Mouse (Mus musculus): ENCODE results near the gene Ptgfrn. TPM values are rescaled to one million over a fixed set of nuclear protein-coding genes. Genes with fewer than 3 reads are reported as not detected.

Ptgfrn gene
- total RNA-seq, 4 experiments from 2014 or later: 17.2 to 21.1 (median 19.8) TPM

DNA sequence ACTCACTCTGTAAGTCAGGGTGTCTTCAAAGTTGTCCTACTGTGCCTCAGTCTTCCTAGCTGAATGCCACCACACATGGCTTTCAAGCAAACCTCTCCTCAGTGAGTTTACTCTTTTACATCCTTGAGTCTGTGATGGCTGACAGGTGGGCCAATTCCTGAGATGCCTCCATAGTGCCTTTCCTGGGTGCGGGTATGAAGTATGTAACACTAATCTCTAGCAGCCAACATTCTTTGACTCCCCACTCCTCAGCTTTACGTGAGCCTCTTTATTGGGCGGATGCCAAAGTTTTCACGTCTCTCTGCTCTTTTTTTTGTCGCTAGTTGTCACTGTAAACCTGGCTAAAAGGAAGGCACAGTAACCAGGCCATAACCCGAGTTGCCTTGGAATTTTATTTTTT lies 104.7 kb downstream of the Ptgfrn start:
- no peak for DNase-seq (ENCODE audit: low spot score)

DNA sequence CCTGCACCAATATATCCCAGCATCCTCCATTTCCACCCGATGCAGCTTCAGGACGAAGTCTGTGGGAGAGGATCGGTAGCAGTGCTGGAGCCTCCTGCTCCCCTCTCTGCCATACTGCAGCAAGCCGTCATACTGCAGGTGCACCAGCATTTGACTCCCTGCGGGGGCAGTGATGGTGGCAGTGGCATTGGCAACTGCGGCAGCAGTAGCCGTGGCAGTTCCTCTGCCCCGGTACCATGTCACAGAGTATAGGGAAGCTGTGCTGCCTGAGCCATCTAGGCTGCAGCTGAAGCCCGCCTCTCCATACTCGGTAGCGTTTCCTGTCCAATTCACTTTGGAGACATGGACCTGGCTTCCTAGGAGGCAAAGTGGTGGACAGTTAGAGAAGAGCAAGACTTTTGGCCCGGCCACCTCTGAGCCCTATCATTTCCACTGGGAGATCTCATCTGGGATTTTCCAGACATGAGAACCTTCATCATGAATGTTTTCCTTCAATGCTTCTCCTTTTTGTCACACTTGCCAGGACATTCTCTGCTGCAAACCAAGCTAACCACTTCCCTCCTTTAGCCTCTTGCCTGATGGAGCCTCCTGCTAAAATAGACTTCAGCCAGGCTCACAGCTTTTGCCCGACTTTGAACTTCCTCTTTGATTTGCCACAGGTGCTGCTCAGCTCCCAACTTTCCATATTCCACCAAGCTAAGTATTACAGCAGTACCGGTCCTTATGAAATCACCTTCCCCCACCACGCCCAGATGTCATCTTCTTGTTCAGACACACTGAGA lies 106.3 kb downstream of the Ptgfrn start:
- no peak for DNase-seq (ENCODE audit: low spot score)

DNA sequence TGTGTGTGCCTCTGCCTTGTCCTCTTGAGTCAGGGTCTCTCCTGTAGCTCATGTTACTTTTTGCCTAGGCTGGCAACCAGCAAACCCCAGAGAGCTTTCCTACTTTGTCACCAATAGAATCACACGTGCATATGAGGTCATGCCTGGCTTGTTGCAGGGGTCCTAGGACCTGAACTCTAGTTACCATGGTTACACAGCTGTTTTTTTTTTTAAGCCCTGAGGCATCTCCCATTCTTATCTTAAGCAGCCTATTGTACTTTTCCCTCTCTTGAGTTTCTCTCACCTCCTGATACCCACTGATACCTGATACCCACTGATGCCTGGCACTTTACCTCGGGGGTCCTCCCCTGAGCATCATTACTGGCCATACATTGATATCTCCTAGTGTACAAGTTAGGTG lies 110.3 kb downstream of the Ptgfrn start:
- DNase-seq (ENCODE audit: low spot score): no peak

DNA sequence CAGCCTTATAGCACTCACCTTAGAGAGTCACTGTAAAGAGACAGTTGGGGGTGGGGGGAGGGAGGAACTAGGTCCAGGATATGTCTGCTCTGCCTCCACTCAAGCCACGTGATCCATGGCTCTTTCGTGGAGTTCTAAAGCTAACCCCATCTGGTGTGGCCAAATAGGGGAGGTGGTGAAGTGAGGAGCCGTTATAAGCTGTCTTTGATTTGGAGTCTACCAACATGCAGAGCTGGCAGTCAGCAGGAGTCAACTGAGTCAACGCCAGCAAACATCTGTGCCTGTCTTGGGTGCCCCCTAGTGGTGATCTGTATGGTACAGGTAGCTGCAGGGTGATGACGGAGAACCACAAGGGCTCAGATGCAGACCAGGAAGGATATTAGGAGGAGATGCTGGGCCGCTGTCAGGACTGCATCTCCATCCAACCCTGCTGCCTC lies 111.2 kb downstream of the Ptgfrn start:
- peak; percentile 73 for DNase-seq (ENCODE audit: low spot score)

DNA sequence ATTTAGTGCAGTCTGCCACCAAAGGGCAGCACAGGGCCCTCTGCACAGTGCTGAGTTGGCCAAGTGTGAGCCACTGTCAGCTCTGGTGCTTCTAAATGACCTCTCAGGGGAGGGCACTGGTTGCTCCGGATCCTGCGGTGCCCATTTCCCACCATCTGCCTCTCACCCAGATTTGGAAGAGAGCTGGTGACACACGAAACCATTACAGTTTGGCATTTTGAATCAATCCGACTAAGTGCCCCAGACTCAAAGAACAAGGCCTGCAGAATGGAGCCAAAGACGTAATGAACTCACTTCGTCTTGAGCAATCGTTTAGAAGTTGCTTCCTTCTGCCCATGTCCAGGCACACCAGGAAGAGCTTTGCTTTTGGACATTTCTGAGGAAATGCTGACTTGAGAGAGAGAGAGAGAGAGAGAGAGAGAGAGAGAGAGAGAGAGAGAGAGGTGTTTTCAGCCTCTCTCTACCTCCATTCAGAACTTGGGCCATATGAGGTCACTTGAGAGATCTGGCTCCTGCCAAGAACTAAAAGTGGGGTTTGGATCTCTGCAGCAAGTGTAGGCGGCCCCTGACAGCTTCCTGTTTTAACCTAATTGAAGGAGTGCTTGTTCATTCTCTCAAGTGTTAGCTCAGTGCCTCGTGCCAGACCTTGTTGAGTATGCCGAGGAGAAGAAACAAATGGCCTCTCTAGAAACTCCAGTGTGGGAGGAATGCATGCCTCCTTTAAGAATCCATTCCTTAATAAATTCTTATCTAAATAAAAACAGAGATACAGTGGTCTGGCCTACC lies 112.1 kb downstream of the Ptgfrn start:
- DNase-seq (ENCODE audit: low spot score): peak; percentile 60

DNA sequence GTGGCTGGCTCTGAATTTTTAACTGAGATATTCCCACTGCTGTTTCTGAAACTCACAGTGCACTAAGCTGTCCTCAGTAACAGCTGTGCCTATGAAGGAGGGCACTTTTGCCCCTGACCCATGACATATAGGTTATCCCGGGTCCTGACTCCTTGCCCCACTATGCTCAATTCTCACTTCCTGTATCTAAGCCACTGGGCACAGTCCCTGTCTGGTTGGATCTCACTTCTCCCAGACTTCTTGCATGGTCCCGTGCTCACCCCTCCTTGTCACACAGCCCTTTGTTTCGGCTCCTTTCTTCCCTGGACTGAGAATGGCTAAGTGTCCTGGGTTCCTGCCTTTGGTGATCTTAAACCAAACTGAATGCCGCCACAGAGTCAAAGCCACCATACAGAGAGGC lies 115.8 kb downstream of the Ptgfrn start:
- no peak for DNase-seq (ENCODE audit: low spot score)

DNA sequence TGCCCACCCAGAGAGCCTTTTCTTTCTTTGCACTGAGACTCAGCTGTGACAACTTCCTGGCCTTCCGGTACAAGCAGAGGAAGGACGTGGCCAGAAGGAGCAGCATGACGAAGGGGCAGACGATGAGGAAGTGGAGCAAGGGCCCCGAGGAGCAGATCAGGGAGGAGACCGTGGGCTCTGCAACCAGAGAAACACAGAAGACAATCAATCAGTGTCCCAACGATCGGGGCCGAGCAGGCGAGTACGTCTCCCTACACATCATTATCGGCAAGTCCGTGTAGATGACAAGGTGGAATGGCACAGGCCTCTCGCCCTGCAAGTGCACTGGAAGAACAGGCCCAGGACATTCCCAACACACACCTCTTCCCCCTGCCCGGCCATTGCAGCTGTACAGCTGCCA lies 116.4 kb downstream of the Ptgfrn start:
- peak; percentile 59 for DNase-seq (ENCODE audit: low spot score)

DNA sequence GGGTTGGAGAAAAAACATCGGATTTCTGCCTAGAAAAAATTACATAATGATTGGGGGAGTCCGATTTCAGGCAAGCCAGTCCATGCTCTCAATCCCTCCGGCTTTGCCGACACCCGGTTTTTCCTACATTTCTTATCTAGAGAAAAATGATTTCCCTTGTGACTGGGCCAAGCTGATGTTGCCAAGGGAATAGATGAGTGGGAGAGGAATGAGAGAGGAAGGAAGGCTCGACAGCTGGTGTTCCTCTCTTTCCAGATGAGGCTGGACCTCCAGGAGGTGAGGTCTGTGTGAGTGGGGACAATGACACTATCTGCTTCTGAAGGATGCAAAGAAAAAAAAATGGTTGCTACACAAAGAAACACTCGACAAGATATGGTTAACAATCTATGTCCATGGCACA lies 116.9 kb downstream of the Ptgfrn start:
- DNase-seq (ENCODE audit: low spot score): no peak

Other genes starting within 250 kb of the Ptgfrn start
- gene Trim45, start 188.1 kb downstream of the Ptgfrn start, total RNA-seq (2022): 10 to 100 TPM; 10.1 to 13.1 (median 10.8) TPM
- 1 to 10 TPM; 2.1 to 2.8 (median 2.5) TPM for gene Ttf2, start 140.6 kb downstream of the Ptgfrn start, total RNA-seq (2022)
- gene Cd101, start 80.7 kb downstream of the Ptgfrn start, total RNA-seq (2022): under 1 TPM; 0.12 to 0.31 (median 0.22) TPM
- gene Cd2, start 177.7 kb upstream of the Ptgfrn start, total RNA-seq (2022): 1 to 10 TPM in 1 of 4 experiments, under 1 TPM in 2, not detected in 1; 0.54 to 1.2 (median 1.00) TPM

Measured in heart, adult 8-10 months (tissue).